Mouse (Mus musculus): Measurements from ENCODE around the gene Tenm4.

The Tenm4 gene

GRCm38 (mm10) chr7:96523673-96524072 is 352.6 kb downstream of the Tenm4 start:
- DNase-seq (ENCODE audit: low read depth, low spot score), result peak; percentile 74

- peak; percentile 73 for DNase-seq (ENCODE audit: low read depth, low spot score)
Observed at GRCm38 (mm10) chr7:96524486-96525205, 353.6 kb downstream of the Tenm4 start.

DNA sequence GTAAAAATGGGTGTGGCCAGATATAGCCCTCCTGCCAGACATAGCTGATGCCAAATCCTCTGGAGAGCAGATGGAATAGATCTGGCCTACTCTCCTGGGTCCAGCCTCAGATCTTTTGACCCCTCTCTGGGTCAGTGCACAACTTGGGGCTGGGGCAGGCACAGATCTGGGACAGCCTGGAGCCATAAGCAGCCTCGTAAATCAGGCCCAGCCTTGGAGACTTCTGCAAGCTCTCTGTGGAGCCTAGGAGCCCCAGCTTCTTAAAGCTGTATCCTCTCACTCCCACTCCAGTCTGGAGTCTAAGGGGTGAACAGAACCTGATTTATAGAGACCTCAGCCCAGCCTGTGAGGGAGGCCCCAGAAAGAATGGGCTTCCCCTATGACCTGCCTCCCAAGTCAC is 354.3 kb downstream of the Tenm4 start:
- DNase-seq (ENCODE audit: low read depth, low spot score), result no peak

GRCm38 (mm10) chr7:96530571-96531426 is 359.8 kb downstream of the Tenm4 start:
- peak; percentile 37 for DNase-seq (ENCODE audit: low read depth, low spot score)

GRCm38 (mm10) chr7:96531954-96532737 is 361.1 kb downstream of the Tenm4 start:
- DNase-seq (ENCODE audit: low read depth, low spot score), result no peak

DNA sequence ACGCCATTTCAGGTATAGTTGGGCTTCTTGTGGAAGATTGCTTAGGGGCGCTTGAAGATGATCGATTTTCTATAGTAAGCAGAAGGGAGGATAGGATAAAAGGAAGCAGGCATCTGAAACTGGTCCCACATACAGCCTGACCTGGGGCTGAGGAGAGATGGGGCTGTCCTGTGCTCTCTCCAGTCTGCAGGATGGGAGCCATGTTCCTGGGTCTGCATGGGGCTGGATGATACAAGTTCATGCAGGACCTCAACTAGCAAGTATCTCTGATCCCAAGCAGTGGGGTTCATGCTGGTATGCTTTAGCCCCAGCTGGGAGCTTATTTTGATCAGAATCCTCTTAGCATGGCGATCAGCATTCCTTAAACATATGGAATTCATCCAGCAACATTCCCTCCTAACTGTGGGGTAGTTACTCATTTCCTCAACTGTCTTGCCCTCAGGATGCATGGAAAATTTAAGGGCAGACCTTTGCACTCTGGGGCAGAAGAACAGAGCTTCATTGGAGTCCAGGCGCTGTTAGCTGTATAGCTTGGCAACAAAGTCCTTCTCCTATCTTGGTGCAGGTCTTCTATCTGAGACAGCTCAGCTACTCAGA is 361.9 kb downstream of the Tenm4 start:
- DNase-seq (ENCODE audit: low read depth, low spot score), result no peak

GRCm38 (mm10) chr7:96536313-96536880 is 365.4 kb downstream of the Tenm4 start:
- no peak for DNase-seq (ENCODE audit: low read depth, low spot score)

- peak; percentile 98 for DNase-seq (ENCODE audit: low read depth, low spot score)
Observed at GRCm38 (mm10) chr7:96539248-96540034, 368.4 kb downstream of the Tenm4 start.

- DNase-seq (ENCODE audit: low read depth, low spot score), result no peak
Observed at GRCm38 (mm10) chr7:96540458-96541096, 369.5 kb downstream of the Tenm4 start.

- DNase-seq (ENCODE audit: low read depth, low spot score), result no peak
Observed at GRCm38 (mm10) chr7:96545979-96546378, 374.9 kb downstream of the Tenm4 start.

GRCm38 (mm10) chr7:96551809-96552208 is 380.8 kb downstream of the Tenm4 start:
- DNase-seq (ENCODE audit: low read depth, low spot score), result peak; percentile 65

- no peak for DNase-seq (ENCODE audit: low read depth, low spot score)
Observed at GRCm38 (mm10) chr7:96552292-96552860, 381.3 kb downstream of the Tenm4 start.

DNA sequence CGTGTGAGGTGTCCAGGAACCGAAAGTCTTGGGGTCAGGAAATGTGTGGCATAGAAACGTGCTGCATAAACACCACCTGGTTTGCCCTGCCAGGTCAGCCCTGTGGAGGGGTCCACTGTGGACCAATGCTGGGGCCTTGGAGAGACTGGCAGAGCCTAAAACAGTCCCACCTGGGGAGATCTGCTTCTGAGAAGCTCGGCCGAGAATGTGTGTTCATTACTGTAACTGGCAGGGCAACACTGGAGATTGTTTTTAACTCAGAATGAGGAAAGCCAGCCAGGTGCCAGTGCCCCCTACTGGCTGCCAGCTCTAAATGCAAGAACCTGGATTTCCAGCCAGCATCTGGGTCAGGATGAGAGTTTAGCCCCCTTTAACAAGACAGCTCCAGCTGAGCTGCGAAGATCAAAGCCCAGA is 383.2 kb downstream of the Tenm4 start:
- DNase-seq (ENCODE audit: low read depth, low spot score), result peak; percentile 66

GRCm38 (mm10) chr7:96555294-96555693 is 384.2 kb downstream of the Tenm4 start:
- no peak for DNase-seq (ENCODE audit: low read depth, low spot score)

DNA sequence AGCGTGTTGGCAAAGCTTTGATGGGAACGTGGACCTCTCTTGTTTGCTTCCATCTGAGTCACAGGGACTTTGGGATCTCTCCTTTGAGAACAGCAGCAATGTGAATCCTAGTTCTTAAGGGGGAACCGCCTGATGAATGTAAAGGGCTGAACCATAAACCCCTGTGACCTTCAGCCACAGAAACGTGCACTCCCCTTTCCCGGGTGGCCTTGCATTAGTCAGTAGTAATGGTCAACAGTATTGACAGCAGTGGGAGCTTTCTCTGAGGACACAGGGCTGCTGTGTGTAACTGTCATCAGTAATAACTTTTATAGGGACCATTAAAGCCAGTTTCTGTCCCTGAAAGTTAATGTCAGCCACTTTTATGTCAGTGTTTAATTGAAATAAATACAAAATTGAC is 385.7 kb downstream of the Tenm4 start:
- no peak for DNase-seq (ENCODE audit: low read depth, low spot score)

- DNase-seq (ENCODE audit: low read depth, low spot score), result no peak
Observed at GRCm38 (mm10) chr7:96562890-96563289, 391.8 kb downstream of the Tenm4 start.

- DNase-seq (ENCODE audit: low read depth, low spot score), result no peak
Observed at GRCm38 (mm10) chr7:96563329-96564065, 392.5 kb downstream of the Tenm4 start.

DNA sequence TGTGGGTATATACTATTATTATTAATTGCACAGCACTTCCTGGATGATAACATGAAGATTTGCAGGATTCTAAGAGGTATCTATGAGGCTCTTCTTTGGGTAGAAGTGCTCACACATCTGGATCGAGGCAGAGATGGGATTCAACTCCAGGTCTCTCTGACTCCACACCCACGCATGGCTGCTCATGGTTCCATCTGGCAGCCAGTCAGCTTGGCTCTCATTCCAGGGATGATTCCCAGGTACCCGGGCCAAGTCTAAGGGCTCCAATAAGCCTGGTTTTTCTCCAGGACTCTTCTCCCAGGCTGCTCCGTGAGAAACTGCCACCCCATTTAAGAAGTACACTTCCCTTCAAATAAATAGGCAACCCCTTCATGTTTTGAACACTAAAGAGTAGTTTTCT is 394.8 kb downstream of the Tenm4 start:
- peak; percentile 74 for DNase-seq (ENCODE audit: low read depth, low spot score)

GRCm38 (mm10) chr7:96566260-96566659 is 395.2 kb downstream of the Tenm4 start:
- DNase-seq (ENCODE audit: low read depth, low spot score), result peak; percentile 83

Measured in brain, adult 2 months (tissue).